Mouse (Mus musculus): ENCODE results near the gene Sapcd2. TPM values are rescaled to one million over a fixed set of nuclear protein-coding genes. Genes with fewer than 3 reads are reported as not detected.
A peak's percentile ranks its signal among the peaks of the same experiment; 100 is the strongest.

Sapcd2 gene
- polyA plus RNA-seq, 1 experiment from 2014 or later: 11.1 TPM

DNA sequence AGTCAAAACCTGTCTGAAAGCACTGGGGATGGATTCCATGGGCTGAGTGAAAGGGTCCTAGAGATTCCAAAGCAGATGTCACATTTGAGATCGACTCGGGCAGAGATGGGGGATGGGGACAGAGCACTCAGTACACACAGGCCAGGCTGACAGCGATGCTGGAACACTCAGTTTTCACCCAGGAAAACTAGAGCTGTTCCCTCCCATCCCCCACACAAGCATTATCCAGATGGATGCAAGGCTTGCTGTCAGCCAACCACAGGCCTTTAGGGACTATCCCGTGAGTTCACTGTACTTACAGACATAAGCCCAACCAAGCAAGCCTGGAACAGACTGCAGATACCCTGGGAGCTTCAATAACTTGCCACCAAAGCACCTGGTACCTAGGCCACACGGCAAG, 19.1 kb downstream of the Sapcd2 start:
- H3K4me3 ChIP-seq: no peak overlapping the region
- H3K27ac ChIP-seq: no peak overlapping the region
- H3K9me3 ChIP-seq: no peaks in the 10 kb centered on the region
- H3K4me2 ChIP-seq: no peak overlapping the region
- peaks cover 22% of the 10 kb centered on the region for H3K27me3 ChIP-seq (replicated peaks)
- peaks cover 10% of the 10 kb centered on the region for H3K4me1 ChIP-seq
- no peak overlapping the region for H3K9ac ChIP-seq
- no peaks in the 10 kb centered on the region for H3K36me3 ChIP-seq (replicated peaks)
- WGBS: 70% methylated on average over 5 of the region's 5 CpGs
- no peak for ATAC-seq (replicated peaks)

DNA sequence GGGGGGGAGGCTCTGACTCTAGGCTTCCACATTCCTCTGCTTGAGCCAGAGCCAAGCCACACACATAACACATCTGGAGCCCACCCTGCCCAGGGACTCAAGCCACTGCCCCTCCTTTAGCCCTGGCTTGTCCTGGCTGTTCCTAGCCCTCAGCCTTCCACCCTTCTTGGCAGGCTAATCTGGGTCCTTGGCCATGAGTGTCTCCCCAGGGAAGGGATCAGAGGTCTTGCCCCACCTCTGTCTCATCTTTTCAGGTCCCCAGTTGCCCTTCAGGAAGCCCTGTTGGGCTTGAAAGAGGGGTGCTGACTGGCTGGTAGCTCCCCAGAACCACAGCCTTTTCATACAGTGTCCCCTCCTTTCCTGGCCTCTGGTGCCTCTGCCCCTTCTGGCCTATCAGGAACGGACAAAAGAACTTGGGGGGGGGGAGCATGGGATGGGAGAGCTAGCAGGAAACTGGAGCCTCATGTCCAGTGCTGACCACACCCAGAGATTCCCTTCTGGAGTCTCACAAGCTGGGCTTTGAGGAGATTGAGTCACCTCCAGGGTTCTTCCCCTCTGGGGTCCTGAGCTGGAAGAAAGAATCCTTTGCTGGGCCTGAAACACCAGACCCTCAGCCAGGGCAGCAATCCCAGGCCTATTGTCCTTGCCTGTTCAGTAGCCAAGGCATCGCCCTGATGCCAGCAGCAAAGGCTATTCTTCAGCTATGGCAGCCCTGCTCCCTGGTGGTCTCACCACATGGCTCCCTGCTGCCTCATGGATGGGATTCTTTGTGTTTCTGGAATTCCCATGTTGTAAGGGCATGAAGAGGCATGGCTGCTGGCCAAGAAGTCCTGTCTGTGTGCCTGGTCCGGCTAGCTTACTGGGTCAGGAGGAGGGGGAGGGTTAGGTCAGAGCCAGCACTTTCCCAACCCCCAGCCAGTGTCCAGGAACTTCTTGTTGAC, 22.4 kb downstream of the Sapcd2 start:
- no peaks in the 10 kb centered on the region for H3K36me3 ChIP-seq (replicated peaks)
- H3K27me3 ChIP-seq (replicated peaks): peaks cover 55% of the 10 kb centered on the region
- no peak overlapping the region for H3K4me2 ChIP-seq
- 27% methylated on average over 3 of the region's 3 CpGs for WGBS
- no peak overlapping the region for H3K9ac ChIP-seq
- peak; percentile 34; the same call in 1 of the 2 replicates for ATAC-seq (replicated peaks)
- peaks cover 11% of the 10 kb centered on the region for H3K4me1 ChIP-seq
- H3K9me3 ChIP-seq: no peaks in the 10 kb centered on the region
- H3K27ac ChIP-seq: 0 out of 2 replicates have a peak overlapping the region, but pooled peaks have one; percentile 25
- H3K4me3 ChIP-seq: no peak overlapping the region

DNA sequence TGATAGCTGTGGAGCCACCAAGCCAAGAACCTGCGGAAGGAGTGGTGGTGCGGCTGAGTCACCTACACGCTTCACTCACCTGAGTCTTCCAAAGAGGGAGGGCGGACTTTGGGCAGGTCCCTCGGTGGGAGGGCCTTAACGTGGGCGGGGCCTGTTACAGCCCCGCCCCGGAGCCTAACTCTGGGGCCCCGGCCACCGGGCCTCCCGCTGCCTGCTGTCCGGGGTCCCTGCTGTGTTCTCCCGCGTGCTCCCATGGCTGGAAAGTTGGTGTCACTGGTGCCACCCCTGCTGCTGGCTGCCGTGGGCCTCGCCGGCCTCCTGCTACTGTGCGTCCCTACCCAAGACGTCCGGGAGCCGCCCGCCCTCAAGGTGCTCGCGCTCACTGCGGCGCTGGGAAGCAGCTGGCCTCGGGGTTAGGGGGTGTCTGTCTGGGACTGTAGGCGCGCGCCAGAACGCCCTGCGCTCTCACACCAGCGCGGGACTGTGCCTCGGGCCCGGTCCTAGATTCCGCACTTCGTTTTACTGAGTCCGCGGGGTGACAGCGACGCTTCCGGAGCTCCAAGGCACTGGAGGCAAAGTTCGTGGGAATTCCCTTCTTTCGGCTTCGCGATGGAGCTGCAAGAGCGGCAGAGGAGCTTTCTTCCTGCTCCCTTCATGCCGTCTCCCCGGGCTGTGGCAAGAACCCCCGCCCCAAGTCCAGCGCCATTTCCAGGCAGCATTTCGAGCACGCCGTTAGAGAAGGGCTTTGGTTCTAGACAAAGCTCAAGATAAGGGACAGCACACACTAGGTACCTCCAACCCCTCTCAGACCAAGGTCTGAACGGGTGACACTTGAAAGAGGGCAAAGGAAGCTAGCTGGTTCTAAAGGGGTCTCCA, 23.8 kb downstream of the Sapcd2 start, which contains the start of gene Entpd2:
Gene Entpd2, plus strand, starts transcription at position 154 of the 876 bp plus-strand sequence.
- Histone ChIP-seq H3K4me1 (peaks cover 20% of the 10 kb centered on the region), H3K4me3 (peak within 1 kb of the TSS; percentile 37), H3K9me3 (no peaks in the 10 kb centered on the region), H3K27ac (no peak within 1 kb of the TSS), H3K9ac (peak within 1 kb of the TSS; percentile 25), H3K4me2 (peak within 1 kb of the TSS; percentile 57), H3K36me3 (replicated peaks) (no peaks in the 10 kb centered on the region), H3K27me3 (replicated peaks) (peaks cover 65% of the 10 kb centered on the region)
- no peak for ATAC-seq (replicated peaks)
- WGBS: 1% methylated on average over 57 of the region's 57 CpGs

DNA sequence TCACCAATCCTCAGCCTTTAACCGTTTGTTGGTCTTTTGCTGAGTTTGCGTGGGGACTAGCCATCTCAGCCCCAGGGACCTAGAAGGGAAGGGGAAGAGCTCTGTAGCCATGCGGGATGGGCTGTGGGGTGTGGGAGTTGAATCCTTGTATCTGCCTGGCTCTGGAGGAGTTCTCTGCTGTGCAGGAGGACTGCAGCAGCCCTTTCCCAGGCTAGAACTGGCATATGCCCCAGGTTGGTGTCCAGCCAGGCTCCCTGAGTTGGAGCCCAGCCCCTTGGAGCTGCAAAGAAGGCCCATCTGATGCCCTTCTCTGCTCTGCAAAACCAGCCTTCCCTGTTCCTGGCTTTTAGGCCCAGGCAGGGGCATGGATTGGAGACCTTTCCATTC, 24.5 kb downstream of the Sapcd2 start:
- Histone ChIP-seq H3K36me3 (replicated peaks) (no peaks in the 10 kb centered on the region), H3K27ac (no peak overlapping the region), H3K27me3 (replicated peaks) (peaks cover 65% of the 10 kb centered on the region), H3K9me3 (no peaks in the 10 kb centered on the region), H3K4me2 (peak overlapping the region; percentile 57), H3K9ac (no peak overlapping the region), H3K4me1 (peaks cover 20% of the 10 kb centered on the region), H3K4me3 (0 out of 2 replicates have a peak overlapping the region, but pooled peaks have one; percentile 37)
- 33% methylated on average over 3 of the region's 3 CpGs for WGBS
- no peak for ATAC-seq (replicated peaks)

DNA sequence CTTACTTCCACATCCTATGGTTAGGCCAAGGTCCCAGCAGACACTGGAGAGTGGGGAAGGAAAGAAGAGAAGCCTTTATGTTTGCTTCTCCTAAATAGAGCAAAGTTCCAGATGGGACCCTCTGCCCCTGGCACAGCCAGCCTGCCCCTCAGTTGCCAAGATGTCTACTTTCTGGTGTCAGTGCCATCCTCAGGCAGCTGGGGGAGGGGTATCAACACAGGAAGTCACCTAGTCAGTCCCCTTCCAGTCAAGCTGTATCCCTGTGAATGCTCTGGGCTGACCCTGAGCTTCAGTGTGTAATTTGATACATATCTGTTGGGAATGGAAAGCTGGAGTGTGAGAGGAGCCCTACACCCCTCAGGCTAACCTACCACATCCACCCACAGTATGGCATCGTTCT, 24.9 kb downstream of the Sapcd2 start:
- no peaks in the 10 kb centered on the region for H3K36me3 ChIP-seq (replicated peaks)
- no peak overlapping the region for H3K4me2 ChIP-seq
- H3K9ac ChIP-seq: no peak overlapping the region
- ATAC-seq (replicated peaks): no peak
- no peak overlapping the region for H3K27ac ChIP-seq
- peaks cover 20% of the 10 kb centered on the region for H3K4me1 ChIP-seq
- H3K9me3 ChIP-seq: no peaks in the 10 kb centered on the region
- 59% methylated on average over 1 of the region's 1 CpGs for WGBS
- H3K4me3 ChIP-seq: no peak overlapping the region
- peaks cover 65% of the 10 kb centered on the region for H3K27me3 ChIP-seq (replicated peaks)

DNA sequence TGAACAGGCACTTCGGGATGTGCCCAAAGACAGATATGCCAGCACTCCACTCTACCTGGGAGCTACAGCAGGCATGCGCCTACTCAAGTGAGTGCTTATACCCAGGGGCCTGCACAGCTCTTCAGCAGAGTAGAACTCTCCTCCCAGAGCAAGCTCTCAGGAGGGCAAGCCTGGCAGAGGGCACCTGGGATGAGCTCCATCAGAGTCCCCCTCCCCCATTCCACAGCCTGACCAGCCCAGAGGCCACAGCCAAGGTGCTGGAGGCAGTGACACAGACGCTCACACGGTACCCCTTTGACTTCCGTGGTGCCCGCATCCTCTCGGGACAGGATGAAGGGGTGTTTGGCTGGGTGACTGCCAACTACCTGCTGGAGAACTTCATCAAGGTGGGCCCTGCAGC, 25.9 kb downstream of the Sapcd2 start:
- H3K27me3 ChIP-seq (replicated peaks): peaks cover 65% of the 10 kb centered on the region
- H3K36me3 ChIP-seq (replicated peaks): no peaks in the 10 kb centered on the region
- H3K4me3 ChIP-seq: no peak overlapping the region
- H3K27ac ChIP-seq: no peak overlapping the region
- ATAC-seq (replicated peaks): no peak
- no peaks in the 10 kb centered on the region for H3K9me3 ChIP-seq
- no peak overlapping the region for H3K4me2 ChIP-seq
- 92% methylated on average over 7 of the region's 7 CpGs for WGBS
- no peak overlapping the region for H3K9ac ChIP-seq
- peaks cover 24% of the 10 kb centered on the region for H3K4me1 ChIP-seq

DNA sequence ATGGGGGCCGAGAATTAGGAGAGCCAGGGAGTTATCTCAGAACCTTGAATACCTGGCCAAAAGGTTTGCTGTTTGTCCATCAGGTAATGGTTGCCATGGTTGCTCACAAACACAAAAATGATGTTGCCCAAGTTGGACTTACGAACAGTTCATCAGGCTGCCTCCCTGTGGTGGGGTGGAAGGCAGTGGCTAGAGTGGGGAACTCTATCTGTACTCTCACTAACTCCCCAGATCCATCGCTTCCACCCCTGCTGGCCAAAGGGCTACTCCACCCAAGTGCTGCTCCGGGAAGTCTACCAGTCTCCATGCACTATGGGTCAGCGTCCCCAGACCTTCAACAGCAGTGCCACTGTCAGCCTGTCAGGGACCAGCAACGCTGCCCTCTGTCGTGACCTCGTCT, 26.9 kb downstream of the Sapcd2 start, which contains the start of gene Npdc1:
Gene Npdc1, plus strand, starts transcription at position 301 of the 400 bp plus-strand sequence.
- H3K27ac ChIP-seq: no peak within 1 kb of the TSS
- H3K27me3 ChIP-seq (replicated peaks): peaks cover 65% of the 10 kb centered on the region
- no peak for ATAC-seq (replicated peaks)
- WGBS: 72% methylated on average over 8 of the region's 8 CpGs
- H3K36me3 ChIP-seq (replicated peaks): no peaks in the 10 kb centered on the region
- no peaks in the 10 kb centered on the region for H3K9me3 ChIP-seq
- peaks cover 28% of the 10 kb centered on the region for H3K4me1 ChIP-seq
- H3K4me3 ChIP-seq: peak within 1 kb of the TSS; percentile 34; the same call in 1 of the 2 replicates
- peak within 1 kb of the TSS; percentile 71 for H3K4me2 ChIP-seq
- H3K9ac ChIP-seq: no peak within 1 kb of the TSS

DNA sequence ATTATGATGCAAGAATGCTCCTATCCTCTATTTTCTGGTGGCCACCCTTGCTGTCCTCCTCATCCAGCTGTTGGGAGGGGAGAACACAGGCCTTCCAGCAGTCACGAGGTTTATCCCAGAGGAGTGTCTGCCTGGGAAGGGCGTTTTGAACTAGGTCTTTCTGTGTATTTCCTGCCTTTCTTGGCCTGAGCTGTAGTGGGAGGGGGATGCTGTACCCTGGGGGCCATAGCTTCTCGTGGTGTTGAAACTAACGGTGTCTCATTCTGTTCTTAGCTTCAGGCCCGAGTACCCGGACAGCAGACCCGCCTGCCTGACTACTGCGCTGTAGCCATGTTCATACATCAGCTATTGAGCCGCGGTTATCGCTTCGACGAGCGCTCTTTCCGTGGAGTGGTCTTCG, 28.2 kb downstream of the Sapcd2 start:
- H3K4me3 ChIP-seq: peak overlapping the region; percentile 34
- peaks cover 53% of the 10 kb centered on the region for H3K27me3 ChIP-seq (replicated peaks)
- peak overlapping the region; percentile 28; the same call in 1 of the 2 replicates for H3K9ac ChIP-seq
- H3K9me3 ChIP-seq: no peaks in the 10 kb centered on the region
- 20% methylated on average over 16 of the region's 16 CpGs for WGBS
- no peaks in the 10 kb centered on the region for H3K36me3 ChIP-seq (replicated peaks)
- no peak overlapping the region for H3K27ac ChIP-seq
- H3K4me1 ChIP-seq: peaks cover 40% of the 10 kb centered on the region
- peak overlapping the region; percentile 71 for H3K4me2 ChIP-seq
- no peak for ATAC-seq (replicated peaks)

DNA sequence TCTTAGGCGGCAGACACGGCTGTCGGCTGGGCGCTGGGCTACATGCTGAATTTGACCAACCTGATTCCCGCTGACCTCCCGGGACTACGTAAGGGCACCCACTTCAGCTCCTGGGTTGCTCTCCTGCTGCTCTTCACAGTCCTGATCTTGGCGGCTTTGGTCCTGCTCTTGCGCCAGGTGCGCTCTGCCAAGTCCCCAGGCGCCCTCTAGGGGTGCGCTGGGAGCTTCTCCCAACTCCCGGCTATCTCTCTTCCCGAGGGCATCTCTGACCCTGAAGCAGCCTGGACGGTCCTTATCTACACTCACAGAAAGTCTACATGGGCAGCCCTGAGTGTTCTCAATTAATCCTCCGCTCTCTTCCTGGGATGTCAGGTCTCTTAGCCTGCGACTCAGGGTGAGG, 28.6 kb downstream of the Sapcd2 start:
- Histone ChIP-seq H3K4me3 (peak overlapping the region; percentile 34), H3K27ac (no peak overlapping the region), H3K27me3 (replicated peaks) (peaks cover 48% of the 10 kb centered on the region), H3K9ac (peak overlapping the region; percentile 28; the same call in 1 of the 2 replicates), H3K36me3 (replicated peaks) (no peaks in the 10 kb centered on the region), H3K9me3 (no peaks in the 10 kb centered on the region), H3K4me2 (peak overlapping the region; percentile 71), H3K4me1 (peaks cover 40% of the 10 kb centered on the region)
- no peak for ATAC-seq (replicated peaks)
- 3% methylated on average over 17 of the region's 17 CpGs for WGBS

DNA sequence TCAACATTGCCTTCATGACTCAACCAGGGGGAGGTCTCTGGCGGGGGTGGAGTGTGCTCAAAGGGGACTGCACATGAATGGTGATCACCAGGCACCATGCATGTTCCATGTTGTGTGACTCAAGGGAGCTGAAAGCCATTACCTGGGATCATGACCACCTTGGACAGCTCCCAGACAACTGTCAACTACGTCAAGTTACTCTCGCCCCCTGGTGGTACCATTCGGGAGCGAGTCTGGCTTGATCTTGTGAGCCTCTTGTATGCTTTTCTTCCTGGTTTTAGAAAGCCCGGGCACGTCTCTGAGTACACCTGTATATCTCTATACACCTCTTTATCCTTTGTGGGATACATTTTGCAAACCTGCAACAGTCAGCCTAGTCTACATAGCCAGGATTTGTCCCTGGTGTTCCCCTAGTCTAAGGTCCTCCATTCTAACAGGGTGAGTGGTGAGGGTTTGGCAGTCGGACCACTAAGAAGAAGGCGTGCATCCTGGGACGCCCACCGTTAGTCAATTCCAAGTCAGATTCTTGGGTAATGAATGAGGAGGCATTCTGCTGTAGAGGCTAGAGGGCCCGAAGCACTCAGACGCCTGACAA, 30.4 kb downstream of the Sapcd2 start:
- Histone ChIP-seq H3K4me1 (peaks cover 45% of the 10 kb centered on the region), H3K9ac (peak overlapping the region; percentile 94), H3K4me3 (peak overlapping the region; percentile 57), H3K27ac (peak overlapping the region; percentile 85), H3K27me3 (replicated peaks) (peaks cover 31% of the 10 kb centered on the region), H3K4me2 (peak overlapping the region; percentile 80), H3K9me3 (no peaks in the 10 kb centered on the region), H3K36me3 (replicated peaks) (0 out of 2 replicates have a peak, but pooled peaks cover 2% of the 10 kb centered on the region)
- ATAC-seq (replicated peaks): peak; percentile 57
- under 1% methylated on average over 13 of the region's 13 CpGs for WGBS

DNA sequence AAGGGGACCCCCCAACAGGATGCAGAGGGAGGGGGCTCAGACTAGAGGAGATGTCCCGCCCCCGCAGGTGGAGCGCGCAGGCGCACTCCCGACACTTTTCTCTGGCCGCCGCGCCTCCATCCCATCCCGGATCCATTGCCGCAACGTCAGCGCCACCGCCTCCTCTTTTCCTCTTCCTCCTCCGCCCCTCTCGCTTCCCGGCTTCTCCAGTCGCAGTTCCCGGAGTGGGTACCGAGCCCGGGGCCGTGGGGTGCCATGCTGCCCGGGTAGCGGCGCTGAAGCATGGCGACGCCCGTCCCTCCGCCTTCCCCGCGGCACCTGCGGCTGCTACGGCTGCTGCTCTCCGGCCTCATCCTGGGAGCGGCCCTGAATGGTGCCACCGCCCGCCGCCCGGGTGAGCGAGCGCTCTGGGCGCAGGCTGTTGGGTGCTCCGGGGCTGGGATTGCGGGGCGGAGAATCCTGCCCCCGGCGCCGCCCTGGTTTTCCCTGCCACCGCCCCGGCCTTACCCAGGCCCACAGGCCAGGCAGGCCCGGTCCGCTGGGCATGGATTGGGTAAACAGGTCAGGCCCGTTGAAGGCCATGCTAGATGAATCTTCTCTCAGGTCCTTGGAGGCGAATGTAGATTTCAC, 31.0 kb downstream of the Sapcd2 start:
- no peaks in the 10 kb centered on the region for H3K9me3 ChIP-seq
- peak overlapping the region; percentile 85 for H3K27ac ChIP-seq
- peaks cover 8% of the 10 kb centered on the region; the same call in 1 of the 2 replicates for H3K36me3 ChIP-seq (replicated peaks)
- under 1% methylated on average over 54 of the region's 54 CpGs for WGBS
- H3K4me3 ChIP-seq: peak overlapping the region; percentile 57
- H3K4me1 ChIP-seq: peaks cover 45% of the 10 kb centered on the region
- peaks cover 25% of the 10 kb centered on the region for H3K27me3 ChIP-seq (replicated peaks)
- H3K4me2 ChIP-seq: peak overlapping the region; percentile 80
- ATAC-seq (replicated peaks): peak; percentile 87
- peak overlapping the region; percentile 94 for H3K9ac ChIP-seq
